Mouse (Mus musculus) kidney, postnatal 0 days (tissue): ENCODE measurements around the gene Plxna1. TPM values are rescaled to one million over a fixed set of nuclear protein-coding genes. Genes with fewer than 3 reads are reported as not detected.

ENCODE experiments used
- ATAC-seq: fragments of 200-750 bp; cut with Nextera tagmentation; replicated peaks from 2 replicates; pipeline ENCODE4 v1.8.0; 2017; ENCODE audit warnings: low read depth, moderate number of reproducible peaks, moderate TSS enrichment, moderate library complexity; ENCODE audit not compliant: low FRiP score
- DNase-seq: peaks from one replicate; pipeline ENCODE4 v3.0.0-alpha.2; 2016; ENCODE audit warnings: low spot score
- H3K27ac ChIP-seq: fragments of 300-500 bp; sonication (generic); 2 replicates; pipeline ENCODE4 v1.5.1; 2014; ENCODE audit warnings: mild to moderate bottlenecking
- H3K27me3 ChIP-seq: fragments of 300-500 bp; sonication (generic); 2 replicates; pipeline ENCODE4 v1.6.1; 2014; ENCODE audit warnings: low read length, mixed read lengths; ENCODE audit not compliant: insufficient read depth
- H3K36me3 ChIP-seq: fragments of 300-500 bp; sonication (generic); 2 replicates; pipeline ENCODE4 v1.6.1; 2014; ENCODE audit warnings: low read length, mixed read lengths; ENCODE audit not compliant: insufficient read depth
- H3K4me1 ChIP-seq: fragments of 300-500 bp; sonication (generic); replicated peaks from 2 replicates; pipeline ENCODE4 v1.6.1; 2014; ENCODE audit warnings: antibody characterized with exemption, low read length, mixed read lengths; ENCODE audit not compliant: insufficient read depth
- H3K4me2 ChIP-seq: fragments of 300-500 bp; sonication (generic); 2 replicates; pipeline ENCODE4 v1.6.1; 2014; ENCODE audit warnings: mild to moderate bottlenecking, low read length, moderate library complexity, mixed read lengths
- H3K4me3 ChIP-seq: fragments of 300-500 bp; sonication (generic); replicated peaks from 2 replicates; pipeline ENCODE4 v1.5.1; 2014; ENCODE audit warnings: low read depth, low read length
- H3K9ac ChIP-seq: fragments of 300-500 bp; sonication (generic); 2 replicates; pipeline ENCODE4 v1.6.1; 2014; ENCODE audit warnings: low read depth, low read length
- H3K9me3 ChIP-seq: fragments of 300-500 bp; sonication (generic); replicated peaks from 2 replicates; pipeline ENCODE4 v1.6.1; 2016; ENCODE audit warnings: low read length, inconsistent platforms, mixed read lengths
- CTCF ChIP-seq: IDR thresholded peaks from 2 replicates; pipeline ENCODE4 v1.5.1; 2016; ENCODE audit warnings: antibody characterized with exemption, low read depth, mild to moderate bottlenecking, moderate library complexity
- WGBS: fragments of 180-500 bp; shearing (Covaris S2); extraction: QIAGEN DNeasy Blood & Tissue Kit; methylation state at CpG from one replicate; pipeline ENCODE4 v1.1.7; 2014; 5-methylcytosine and 5-hydroxymethylcytosine counted together
- polyA plus RNA-seq: library from polyadenylated mRNA; unstranded; fragments of >200 nt; fragmentation: Nextera tagmentation; extraction: Ambion mirVana; gene quantifications from 2 replicates; pipeline ENCODE4 v1.2.1, GENCODE M21; 2015

The Plxna1 gene
- polyA plus RNA-seq, 1 experiment from 2014 or later, result 16.9 TPM

GRCm38 (mm10) chr6:89341981-89342380, 20.4 kb downstream of the Plxna1 start:
- TF ChIP-seq CTCF, result no peak
- ATAC-seq, result no peak
- Histone ChIP-seq H3K27ac (no peak overlapping the region), H3K9me3 (no peaks in the 10 kb centered on the region), H3K9ac (no peak overlapping the region), H3K4me3 (no peak overlapping the region), H3K4me1 (peaks cover 15% of the 10 kb centered on the region), H3K27me3 (no peaks in the 10 kb centered on the region), H3K36me3 (peaks cover 45% of the 10 kb centered on the region), H3K4me2 (no peak overlapping the region)
- WGBS, result 81% methylated on average over 4 of the region's 4 CpGs
- peak; percentile 14 for DNase-seq

DNA sequence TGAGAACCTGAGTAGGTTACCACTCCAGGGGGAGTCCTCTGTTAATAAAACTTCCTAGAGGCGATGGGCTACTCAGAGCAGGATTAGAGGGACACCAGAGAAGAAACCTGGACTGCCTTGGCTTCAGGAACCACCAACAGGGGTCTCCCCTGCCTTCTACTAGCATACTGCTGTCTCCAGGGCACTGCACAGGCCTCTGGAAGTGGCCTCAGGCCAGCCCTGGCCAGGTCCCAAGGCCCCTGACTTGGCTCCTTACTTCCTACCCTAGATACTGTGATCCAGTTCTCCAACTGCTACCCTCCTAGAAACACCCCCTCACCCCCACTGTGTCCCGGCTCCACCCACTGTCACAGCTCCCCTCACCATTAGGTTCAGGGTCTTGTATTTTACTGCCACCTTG, 23.0 kb downstream of the Plxna1 start:
- WGBS, result 84% methylated on average over 2 of the region's 2 CpGs
- H3K4me3 ChIP-seq, result no peak overlapping the region
- no peaks in the 10 kb centered on the region for H3K9me3 ChIP-seq
- H3K27me3 ChIP-seq, result no peaks in the 10 kb centered on the region
- peak; percentile 47; the same call in 1 of the 2 replicates for TF ChIP-seq CTCF
- no peak overlapping the region for H3K27ac ChIP-seq
- no peak overlapping the region for H3K9ac ChIP-seq
- H3K4me2 ChIP-seq, result no peak overlapping the region
- DNase-seq (no peak), ATAC-seq (no peak)
- H3K4me1 ChIP-seq, result peaks cover under 1% of the 10 kb centered on the region; the same call in 1 of the 2 replicates
- H3K36me3 ChIP-seq, result peaks cover 60% of the 10 kb centered on the region

DNA sequence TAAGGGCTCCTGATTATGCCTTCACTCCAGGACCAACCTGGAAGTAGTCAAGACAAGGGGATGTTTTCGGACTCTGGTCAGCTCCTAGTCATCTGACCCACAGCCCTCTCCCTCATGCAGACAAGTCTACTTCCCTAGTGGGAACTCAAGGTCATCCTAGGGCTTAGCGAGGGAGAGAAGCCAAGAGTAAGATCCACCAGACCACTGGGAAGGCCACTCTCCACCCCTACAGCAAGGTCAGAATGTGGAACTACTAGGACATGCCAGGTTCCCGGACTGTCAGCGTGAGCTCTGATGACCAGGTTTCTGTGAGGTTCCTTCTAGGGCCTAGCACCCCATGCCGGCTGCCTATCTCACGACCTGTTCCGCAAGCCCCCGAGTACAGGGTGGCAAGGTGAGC, 23.7 kb downstream of the Plxna1 start:
- no peak for DNase-seq
- H3K4me3 ChIP-seq, result no peak overlapping the region
- no peaks in the 10 kb centered on the region for H3K9me3 ChIP-seq
- no peaks in the 10 kb centered on the region for H3K27me3 ChIP-seq
- peaks cover 65% of the 10 kb centered on the region for H3K36me3 ChIP-seq
- no peak for ATAC-seq
- WGBS, result 93% methylated on average over 8 of the region's 8 CpGs
- no peak overlapping the region for H3K27ac ChIP-seq
- TF ChIP-seq CTCF, result no peak
- no peaks in the 10 kb centered on the region for H3K4me1 ChIP-seq
- no peak overlapping the region for H3K4me2 ChIP-seq
- no peak overlapping the region for H3K9ac ChIP-seq

DNA sequence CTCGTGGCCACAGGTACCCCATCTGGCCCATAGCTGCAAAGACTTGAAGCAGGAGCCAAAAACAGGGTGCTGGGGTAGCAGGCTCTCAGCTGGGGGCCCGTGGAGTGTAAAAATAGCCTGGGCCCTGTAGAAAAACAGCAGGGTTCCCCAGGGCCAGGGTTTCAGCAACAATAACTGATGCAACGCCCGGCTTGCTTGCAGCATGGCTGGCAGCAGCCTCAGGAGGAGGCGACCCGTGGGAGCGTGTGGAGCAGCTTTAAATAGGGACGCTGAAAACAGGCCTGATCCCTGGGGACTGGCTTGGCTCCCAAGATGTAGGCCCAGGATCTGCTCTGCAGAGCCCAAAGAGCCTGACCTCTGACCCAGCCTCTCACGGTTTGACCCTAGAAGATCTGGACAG, 24.8 kb downstream of the Plxna1 start:
- Histone ChIP-seq H3K27me3 (no peaks in the 10 kb centered on the region), H3K36me3 (peaks cover 69% of the 10 kb centered on the region), H3K4me3 (no peak overlapping the region), H3K4me1 (no peaks in the 10 kb centered on the region), H3K4me2 (no peak overlapping the region), H3K9ac (no peak overlapping the region), H3K9me3 (no peaks in the 10 kb centered on the region), H3K27ac (no peak overlapping the region)
- WGBS, result 84% methylated on average over 9 of the region's 9 CpGs
- ATAC-seq, result no peak
- no peak for DNase-seq
- no peak for TF ChIP-seq CTCF

DNA sequence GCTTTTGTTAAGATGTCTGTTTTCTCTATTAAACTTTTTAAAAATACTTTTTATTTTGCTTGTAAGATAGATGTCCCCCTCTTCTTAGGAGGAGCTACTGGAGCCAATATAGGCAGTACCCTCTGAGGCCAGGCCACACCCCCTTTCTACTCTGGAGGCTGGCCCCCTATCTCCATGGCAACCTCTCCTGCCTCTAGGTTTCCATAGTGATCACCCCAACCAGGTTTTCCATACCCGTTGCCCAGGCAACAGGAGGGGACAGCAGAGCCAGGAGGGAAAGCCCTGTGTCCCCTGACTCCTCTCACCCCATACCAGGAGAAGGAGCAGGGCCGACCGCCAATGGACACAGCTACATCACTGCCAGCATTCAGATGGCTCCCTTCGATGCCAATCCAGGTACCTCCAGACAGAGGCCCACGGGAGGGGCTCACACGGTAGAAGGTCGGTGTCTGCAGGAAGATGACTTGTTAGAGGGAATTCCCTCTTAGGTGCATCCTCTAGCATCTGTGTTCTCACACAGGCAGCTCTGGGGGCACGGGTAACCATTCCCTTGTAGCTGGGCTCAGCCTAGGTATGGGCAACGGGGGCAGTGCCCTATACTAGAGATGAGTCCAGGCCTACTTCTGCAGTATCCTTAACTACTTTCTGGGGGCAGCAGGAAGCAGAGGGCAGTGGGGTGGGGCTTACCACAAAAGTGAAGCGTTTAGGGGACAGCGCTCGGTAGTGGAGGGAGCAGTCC, 28.3 kb downstream of the Plxna1 start:
- TF ChIP-seq CTCF, result no peak
- H3K27me3 ChIP-seq, result no peaks in the 10 kb centered on the region
- H3K4me1 ChIP-seq, result no peaks in the 10 kb centered on the region
- no peak overlapping the region for H3K4me3 ChIP-seq
- H3K4me2 ChIP-seq, result no peak overlapping the region
- DNase-seq, result no peak
- H3K9ac ChIP-seq, result no peak overlapping the region
- no peak overlapping the region for H3K27ac ChIP-seq
- H3K36me3 ChIP-seq, result peaks cover 70% of the 10 kb centered on the region
- WGBS, result 83% methylated on average over 12 of the region's 12 CpGs
- no peak for ATAC-seq
- H3K9me3 ChIP-seq, result no peaks in the 10 kb centered on the region

DNA sequence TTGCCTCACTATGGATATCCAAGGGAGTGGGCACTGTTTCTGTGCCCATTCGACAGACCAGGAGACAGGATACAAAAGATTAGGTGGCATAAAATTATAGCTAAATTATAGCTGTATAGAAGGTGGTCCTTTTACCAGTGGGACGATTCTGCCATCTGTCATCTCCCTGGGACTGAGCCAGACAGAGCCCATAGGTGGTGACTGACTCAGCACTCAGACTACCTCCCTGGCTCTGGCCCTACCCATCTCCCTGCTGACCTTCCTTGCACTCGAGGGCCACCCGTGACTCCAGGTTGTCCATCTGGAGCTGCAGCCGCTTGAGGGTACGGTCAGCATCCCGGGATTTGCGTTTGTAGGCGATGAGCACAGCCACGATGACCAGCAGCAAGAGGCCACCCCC, 31.5 kb downstream of the Plxna1 start:
- no peak for TF ChIP-seq CTCF
- no peaks in the 10 kb centered on the region for H3K4me1 ChIP-seq
- ATAC-seq (no peak), DNase-seq (no peak)
- H3K4me2 ChIP-seq, result no peak overlapping the region
- H3K4me3 ChIP-seq, result no peak overlapping the region
- H3K36me3 ChIP-seq, result peaks cover 74% of the 10 kb centered on the region
- H3K27me3 ChIP-seq, result no peaks in the 10 kb centered on the region
- H3K9ac ChIP-seq, result no peak overlapping the region
- H3K27ac ChIP-seq, result no peak overlapping the region
- WGBS, result 88% methylated on average over 10 of the region's 10 CpGs
- H3K9me3 ChIP-seq, result no peaks in the 10 kb centered on the region

GRCm38 (mm10) chr6:89328634-89329033, 33.8 kb downstream of the Plxna1 start:
- no peak overlapping the region for H3K4me2 ChIP-seq
- no peaks in the 10 kb centered on the region for H3K4me1 ChIP-seq
- DNase-seq (no peak), ATAC-seq (peak; percentile 72)
- no peak overlapping the region for H3K27ac ChIP-seq
- no peak for TF ChIP-seq CTCF
- no peak overlapping the region for H3K4me3 ChIP-seq
- H3K27me3 ChIP-seq, result no peaks in the 10 kb centered on the region
- no peak overlapping the region for H3K9ac ChIP-seq
- H3K36me3 ChIP-seq, result peaks cover 61% of the 10 kb centered on the region
- no peaks in the 10 kb centered on the region for H3K9me3 ChIP-seq
- WGBS, result 77% methylated on average over 4 of the region's 4 CpGs
